Mouse (Mus musculus): ENCODE measurements around the gene CN725425. TPM values are rescaled to one million over a fixed set of nuclear protein-coding genes. Genes with fewer than 3 reads are reported as not detected.

The CN725425 gene
- total and polyA plus RNA-seq, 3 experiments, result not detected

DNA sequence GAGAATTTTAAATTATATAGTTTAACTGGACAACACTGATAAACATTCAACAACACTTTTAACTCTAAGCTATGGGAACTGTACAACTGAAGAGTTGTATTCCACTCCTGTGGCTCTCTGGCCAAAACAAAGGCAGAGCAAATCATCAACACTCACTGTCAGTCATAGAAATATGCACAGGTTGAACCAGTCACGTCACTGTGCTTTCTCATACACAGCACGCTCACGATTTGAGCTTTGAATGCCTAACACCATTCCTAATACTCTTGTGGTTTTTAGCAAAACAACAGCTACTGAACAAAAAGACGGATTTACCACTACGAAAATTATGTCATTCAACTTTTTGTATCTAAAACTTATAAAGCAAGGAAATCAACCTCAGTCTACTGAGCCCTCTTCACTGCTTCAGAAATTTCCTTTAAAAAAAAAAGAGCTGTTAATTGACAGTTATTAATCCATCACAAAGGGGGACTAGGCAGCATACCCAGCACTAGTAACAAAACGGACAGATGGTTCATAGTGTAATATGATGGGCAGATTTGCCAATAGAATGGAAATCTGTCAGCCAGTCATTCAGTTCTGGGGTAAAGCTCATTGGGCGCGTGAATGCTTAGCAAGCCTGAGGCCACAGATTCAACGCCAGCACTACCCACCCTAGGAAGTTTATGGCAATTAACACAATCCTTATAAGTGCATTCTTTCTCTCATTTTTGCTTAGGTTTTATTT is 28.5 kb upstream of the CN725425 start:
- no peaks in the 10 kb centered on the region for H3K79me2 ChIP-seq (replicated peaks; ENCODE audit: control insufficient read depth, extremely low read depth, insufficient read depth, poor library complexity, severe bottlenecking)
- DNase-seq (ENCODE audit: extremely low read depth), result no peak
- H3K4me2 ChIP-seq (ENCODE audit: insufficient read depth, low read depth, poor library complexity, severe bottlenecking), result no peak overlapping the region
- TF ChIP-seq TBP (conservative IDR thresholded peaks at IDR 0.05; ENCODE audit: low read depth, low read length), result no peak
- TF ChIP-seq TCF12 (IDR thresholded peaks at IDR 0.05; ENCODE audit: low read depth, low read length), result no peak
- no peak for TF ChIP-seq POLR2AphosphoS2 (IDR thresholded peaks at IDR 0.05; ENCODE audit: low read depth, low read length)
- no peak for TF ChIP-seq ETS1 (conservative IDR thresholded peaks at IDR 0.05; ENCODE audit: low read depth, low read length)
- no peak for TF ChIP-seq CHD1 (IDR thresholded peaks at IDR 0.05; ENCODE audit: low read depth, low read length)
- TF ChIP-seq BHLHE40 (IDR thresholded peaks at IDR 0.05; ENCODE audit: low read depth, low read length), result no peak
- no peaks in the 10 kb centered on the region for H3K4me1 ChIP-seq (ENCODE audit: control insufficient read depth in 1 of 2, insufficient read depth in 2 of 2)
- H3K27me3 ChIP-seq (replicated peaks), result no peaks in the 10 kb centered on the region
- peaks cover 39% of the 10 kb centered on the region for H3K9me3 ChIP-seq (replicated peaks; ENCODE audit: low read length)
- no peak overlapping the region for H3K27ac ChIP-seq (ENCODE audit: insufficient read depth, low read depth)
- H3K9ac ChIP-seq (ENCODE audit: insufficient read depth, low read depth), result no peak overlapping the region
- in situ Hi-C loops (cut with MboI; ENCODE audit: low pct_ligation_motif_present, low pct_unique_long_range_greater_than_20kb, low sequenced_read_pairs), result no loop called here
- dilution Hi-C loops (cut with MboI; ENCODE audit: extremely low pct_ligation_motif_present, extremely low pct_unique_long_range_greater_than_20kb, low sequenced_read_pairs), result no loop called here
- H3K4me3 ChIP-seq (replicated peaks in 1 of 3; ENCODE audit: low read depth in 2 of 3, low read length in 2 of 3, poor library complexity in 1 of 3), result no peak overlapping the region
- H3K36me3 ChIP-seq (replicated peaks in 1 of 2; ENCODE audit: control insufficient read depth in 1 of 2, insufficient read depth in 1 of 2, low read length in 1 of 2), result no peaks in the 10 kb centered on the region

DNA sequence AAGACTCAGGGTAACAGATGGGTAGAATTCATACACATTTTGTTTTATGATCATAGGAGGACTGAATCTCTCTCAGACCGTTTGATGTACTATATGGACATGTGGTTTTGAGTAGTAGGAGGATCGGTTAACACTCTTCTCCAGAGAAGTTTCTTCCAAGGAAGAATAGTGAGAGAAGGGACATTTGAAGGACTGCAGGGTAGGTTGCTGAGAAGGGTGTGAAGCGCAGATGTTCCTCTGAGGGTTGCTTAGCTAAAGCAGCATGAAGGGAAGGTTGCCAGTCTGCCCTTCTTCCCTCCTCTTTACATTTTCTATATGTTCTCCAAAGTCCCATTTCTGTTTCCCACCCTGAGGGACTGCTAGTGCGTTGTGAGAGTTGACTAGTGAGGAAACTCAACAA is 28.0 kb upstream of the CN725425 start:
- Histone ChIP-seq H3K27ac (ENCODE audit: insufficient read depth, low read depth) (no peak overlapping the region), H3K79me2 (replicated peaks; ENCODE audit: control insufficient read depth, extremely low read depth, insufficient read depth, poor library complexity, severe bottlenecking) (no peaks in the 10 kb centered on the region), H3K27me3 (replicated peaks) (no peaks in the 10 kb centered on the region), H3K9me3 (replicated peaks; ENCODE audit: low read length) (peaks cover 35% of the 10 kb centered on the region), H3K9ac (ENCODE audit: insufficient read depth, low read depth) (no peak overlapping the region), H3K36me3 (replicated peaks in 1 of 2; ENCODE audit: control insufficient read depth in 1 of 2, insufficient read depth in 1 of 2, low read length in 1 of 2) (no peaks in the 10 kb centered on the region), H3K4me1 (ENCODE audit: control insufficient read depth in 1 of 2, insufficient read depth in 2 of 2) (no peaks in the 10 kb centered on the region), H3K4me3 (replicated peaks in 1 of 3; ENCODE audit: low read depth in 2 of 3, low read length in 2 of 3, poor library complexity in 1 of 3) (no peak overlapping the region), H3K4me2 (ENCODE audit: insufficient read depth, low read depth, poor library complexity, severe bottlenecking) (no peak overlapping the region)
- dilution Hi-C loops (cut with MboI; ENCODE audit: extremely low pct_ligation_motif_present, extremely low pct_unique_long_range_greater_than_20kb, low sequenced_read_pairs) (no loop called here), in situ Hi-C loops (cut with MboI; ENCODE audit: low pct_ligation_motif_present, low pct_unique_long_range_greater_than_20kb, low sequenced_read_pairs) (no loop called here)
- DNase-seq (ENCODE audit: extremely low read depth), result no peak
- TF ChIP-seq MEF2A (IDR thresholded peaks at IDR 0.05; ENCODE audit: borderline replicate concordance, low read depth, low read length), result no peak
- TF ChIP-seq EP300 (IDR thresholded peaks at IDR 0.05; ENCODE audit: low read length), result no peak
- no peak for TF ChIP-seq GABPA (IDR thresholded peaks at IDR 0.05; ENCODE audit: insufficient replicate concordance, low read depth, low read length)
- TF ChIP-seq SIN3A (IDR thresholded peaks at IDR 0.05; ENCODE audit: low read length), result no peak
- no peak for TF ChIP-seq ELF1 (IDR thresholded peaks at IDR 0.05; ENCODE audit: low read depth, low read length)
- no peak for TF ChIP-seq MYC (IDR thresholded peaks at IDR 0.05; ENCODE audit: low read depth, low read length)
- TF ChIP-seq JUN (IDR thresholded peaks at IDR 0.05; ENCODE audit: insufficient read depth, low read depth, low read length), result no peak
- TF ChIP-seq IRF4 (IDR thresholded peaks at IDR 0.05; ENCODE audit: low read depth, low read length), result no peak
- TF ChIP-seq SMC3 (IDR thresholded peaks at IDR 0.05; ENCODE audit: low read depth, low read length), result no peak
- no peak for TF ChIP-seq HCFC1 (IDR thresholded peaks at IDR 0.05; ENCODE audit: low read depth, low read length)
- TF ChIP-seq TCF12 (IDR thresholded peaks at IDR 0.05; ENCODE audit: low read depth, low read length), result no peak
- TF ChIP-seq USF2 (conservative IDR thresholded peaks at IDR 0.05; ENCODE audit: low read depth, low read length), result no peak
- TF ChIP-seq ZMIZ1 (IDR thresholded peaks at IDR 0.05; ENCODE audit: low read depth, low read length), result no peak
- TF ChIP-seq MAFK (IDR thresholded peaks at IDR 0.05; ENCODE audit: insufficient replicate concordance, low read length), result no peak
- no peak for TF ChIP-seq CHD2 (IDR thresholded peaks at IDR 0.05; ENCODE audit: low read length)
- TF ChIP-seq KAT2A (IDR thresholded peaks at IDR 0.05; ENCODE audit: insufficient replicate concordance, low read length), result no peak
- TF ChIP-seq MAX (IDR thresholded peaks at IDR 0.05; ENCODE audit: low read length), result no peak
- TF ChIP-seq TBP (conservative IDR thresholded peaks at IDR 0.05; ENCODE audit: low read depth, low read length), result no peak
- no peak for TF ChIP-seq MAZ (IDR thresholded peaks at IDR 0.05; ENCODE audit: low read depth, low read length)
- no peak for TF ChIP-seq ZKSCAN1 (IDR thresholded peaks at IDR 0.05; ENCODE audit: borderline replicate concordance, low read depth, low read length)
